Mouse (Mus musculus): ENCODE data around the gene Gpr84. TPM values are rescaled to one million over a fixed set of nuclear protein-coding genes. Genes with fewer than 3 reads are reported as not detected.
A peak's percentile ranks its signal among the peaks of the same experiment; 100 is the strongest.

The Gpr84 gene
- polyA plus RNA-seq, 1 experiment from 2014 or later = 0.26 TPM

GRCm38 (mm10) chr15:103292673-103293345 lies 17.6 kb downstream of the Gpr84 start:
- 96% methylated on average over 4 of the region's 4 CpGs for WGBS
- peaks cover 50% of the 10 kb centered on the region for H3K36me3 ChIP-seq (ENCODE audit: control insufficient read depth, insufficient read depth, low read length)
- no peak for DNase-seq
- H3K27me3 ChIP-seq (ENCODE audit: control insufficient read depth, insufficient read depth, low read length) = no peaks in the 10 kb centered on the region
- H3K9me3 ChIP-seq (ENCODE audit: control insufficient read depth, low read length) = no peaks in the 10 kb centered on the region
- no peak for ATAC-seq (ENCODE audit: low FRiP score, low TSS enrichment)
- H3K4me2 ChIP-seq (ENCODE audit: low read length) = no peak overlapping the region
- no peak overlapping the region for H3K9ac ChIP-seq (replicated peaks; ENCODE audit: low read length)
- peaks cover 25% of the 10 kb centered on the region for H3K4me1 ChIP-seq (ENCODE audit: control insufficient read depth, insufficient read depth, low read length)
- H3K27ac ChIP-seq (replicated peaks; ENCODE audit: low read depth, low read length) = 0 out of 2 replicates have a peak overlapping the region, but pooled peaks have one; percentile 13
- no peak overlapping the region for H3K4me3 ChIP-seq (replicated peaks; ENCODE audit: low read depth, low read length)

- Histone ChIP-seq H3K4me1 (ENCODE audit: control insufficient read depth, insufficient read depth, low read length) (peaks cover 7% of the 10 kb centered on the region), H3K27me3 (ENCODE audit: control insufficient read depth, insufficient read depth, low read length) (no peaks in the 10 kb centered on the region), H3K4me3 (replicated peaks; ENCODE audit: low read depth, low read length) (no peak overlapping the region), H3K9me3 (ENCODE audit: control insufficient read depth, low read length) (no peaks in the 10 kb centered on the region), H3K27ac (replicated peaks; ENCODE audit: low read depth, low read length) (no peak overlapping the region), H3K4me2 (ENCODE audit: low read length) (no peak overlapping the region), H3K36me3 (ENCODE audit: control insufficient read depth, insufficient read depth, low read length) (peaks cover 52% of the 10 kb centered on the region), H3K9ac (replicated peaks; ENCODE audit: low read length) (no peak overlapping the region)
- DNase-seq (no peak), ATAC-seq (ENCODE audit: low FRiP score, low TSS enrichment) (no peak)
- 96% methylated on average over 9 of the region's 9 CpGs for WGBS
Observed at GRCm38 (mm10) chr15:103290843-103291242, 19.6 kb downstream of the Gpr84 start.

GRCm38 (mm10) chr15:103290417-103290816 lies 20.0 kb downstream of the Gpr84 start:
- Histone ChIP-seq H3K27ac (replicated peaks; ENCODE audit: low read depth, low read length) (no peak overlapping the region), H3K36me3 (ENCODE audit: control insufficient read depth, insufficient read depth, low read length) (peaks cover 52% of the 10 kb centered on the region), H3K9ac (replicated peaks; ENCODE audit: low read length) (no peak overlapping the region), H3K4me3 (replicated peaks; ENCODE audit: low read depth, low read length) (no peak overlapping the region), H3K9me3 (ENCODE audit: control insufficient read depth, low read length) (no peaks in the 10 kb centered on the region), H3K27me3 (ENCODE audit: control insufficient read depth, insufficient read depth, low read length) (no peaks in the 10 kb centered on the region), H3K4me2 (ENCODE audit: low read length) (no peak overlapping the region), H3K4me1 (ENCODE audit: control insufficient read depth, insufficient read depth, low read length) (peaks cover 12% of the 10 kb centered on the region)
- DNase-seq (no peak), ATAC-seq (ENCODE audit: low FRiP score, low TSS enrichment) (no peak)
- 85% methylated on average over 6 of the region's 6 CpGs for WGBS

- Histone ChIP-seq H3K9me3 (ENCODE audit: control insufficient read depth, low read length) (no peaks in the 10 kb centered on the region), H3K9ac (replicated peaks; ENCODE audit: low read length) (no peak overlapping the region), H3K27ac (replicated peaks; ENCODE audit: low read depth, low read length) (peak overlapping the region; percentile 49), H3K4me1 (ENCODE audit: control insufficient read depth, insufficient read depth, low read length) (peaks cover 14% of the 10 kb centered on the region), H3K4me3 (replicated peaks; ENCODE audit: low read depth, low read length) (no peak overlapping the region), H3K4me2 (ENCODE audit: low read length) (no peak overlapping the region), H3K36me3 (ENCODE audit: control insufficient read depth, insufficient read depth, low read length) (peaks cover 49% of the 10 kb centered on the region), H3K27me3 (ENCODE audit: control insufficient read depth, insufficient read depth, low read length) (no peaks in the 10 kb centered on the region)
- DNase-seq (no peak), ATAC-seq (ENCODE audit: low FRiP score, low TSS enrichment) (no peak)
- WGBS = 32% methylated on average over 5 of the region's 5 CpGs
Observed at GRCm38 (mm10) chr15:103289600-103289999, 20.8 kb downstream of the Gpr84 start.

GRCm38 (mm10) chr15:103285778-103286417 lies 24.5 kb downstream of the Gpr84 start:
- no peak overlapping the region for H3K4me2 ChIP-seq (ENCODE audit: low read length)
- peaks cover 23% of the 10 kb centered on the region for H3K36me3 ChIP-seq (ENCODE audit: control insufficient read depth, insufficient read depth, low read length)
- no peaks in the 10 kb centered on the region for H3K27me3 ChIP-seq (ENCODE audit: control insufficient read depth, insufficient read depth, low read length)
- ATAC-seq (ENCODE audit: low FRiP score, low TSS enrichment) (no peak; the same call in 1 of the 2 replicates), DNase-seq (peak; percentile 75)
- 73% methylated on average over 1 of the region's 1 CpGs for WGBS
- H3K9me3 ChIP-seq (ENCODE audit: control insufficient read depth, low read length) = no peaks in the 10 kb centered on the region
- H3K4me1 ChIP-seq (ENCODE audit: control insufficient read depth, insufficient read depth, low read length) = peaks cover 14% of the 10 kb centered on the region
- peak overlapping the region; percentile 33 for H3K27ac ChIP-seq (replicated peaks; ENCODE audit: low read depth, low read length)
- H3K4me3 ChIP-seq (replicated peaks; ENCODE audit: low read depth, low read length) = no peak overlapping the region
- H3K9ac ChIP-seq (replicated peaks; ENCODE audit: low read length) = no peak overlapping the region; the same call in 1 of the 2 replicates

GRCm38 (mm10) chr15:103284647-103285046 lies 25.8 kb downstream of the Gpr84 start:
- DNase-seq = no peak
- ATAC-seq (ENCODE audit: low FRiP score, low TSS enrichment) = no peak
- WGBS = 47% methylated on average over 2 of the region's 2 CpGs
- H3K9ac ChIP-seq (replicated peaks; ENCODE audit: low read length) = no peak overlapping the region
- H3K4me2 ChIP-seq (ENCODE audit: low read length) = no peak overlapping the region
- H3K4me1 ChIP-seq (ENCODE audit: control insufficient read depth, insufficient read depth, low read length) = peaks cover 11% of the 10 kb centered on the region
- peak overlapping the region; percentile 28; the same call in 1 of the 2 replicates for H3K27ac ChIP-seq (replicated peaks; ENCODE audit: low read depth, low read length)
- H3K27me3 ChIP-seq (ENCODE audit: control insufficient read depth, insufficient read depth, low read length) = no peaks in the 10 kb centered on the region
- no peak overlapping the region for H3K4me3 ChIP-seq (replicated peaks; ENCODE audit: low read depth, low read length)
- H3K9me3 ChIP-seq (ENCODE audit: control insufficient read depth, low read length) = no peaks in the 10 kb centered on the region
- H3K36me3 ChIP-seq (ENCODE audit: control insufficient read depth, insufficient read depth, low read length) = peaks cover 15% of the 10 kb centered on the region; the same call in 1 of the 2 replicates

GRCm38 (mm10) chr15:103284066-103284465 lies 26.3 kb downstream of the Gpr84 start:
- 49% methylated on average over 3 of the region's 3 CpGs for WGBS
- 0 out of 2 replicates have a peak, but pooled peaks cover 10% of the 10 kb centered on the region for H3K36me3 ChIP-seq (ENCODE audit: control insufficient read depth, insufficient read depth, low read length)
- H3K4me3 ChIP-seq (replicated peaks; ENCODE audit: low read depth, low read length) = no peak overlapping the region
- no peak overlapping the region for H3K27ac ChIP-seq (replicated peaks; ENCODE audit: low read depth, low read length)
- H3K4me2 ChIP-seq (ENCODE audit: low read length) = no peak overlapping the region
- peak; percentile 72 for DNase-seq
- ATAC-seq (ENCODE audit: low FRiP score, low TSS enrichment) = no peak
- H3K9ac ChIP-seq (replicated peaks; ENCODE audit: low read length) = no peak overlapping the region
- H3K27me3 ChIP-seq (ENCODE audit: control insufficient read depth, insufficient read depth, low read length) = no peaks in the 10 kb centered on the region
- peaks cover 9% of the 10 kb centered on the region; the same call in 1 of the 2 replicates for H3K4me1 ChIP-seq (ENCODE audit: control insufficient read depth, insufficient read depth, low read length)
- no peaks in the 10 kb centered on the region for H3K9me3 ChIP-seq (ENCODE audit: control insufficient read depth, low read length)

GRCm38 (mm10) chr15:103281465-103282205 lies 28.8 kb downstream of the Gpr84 start:
- H3K4me1 ChIP-seq (ENCODE audit: control insufficient read depth, insufficient read depth, low read length) = peaks cover 9% of the 10 kb centered on the region; the same call in 1 of the 2 replicates
- no peaks in the 10 kb centered on the region for H3K36me3 ChIP-seq (ENCODE audit: control insufficient read depth, insufficient read depth, low read length)
- H3K4me2 ChIP-seq (ENCODE audit: low read length) = no peak overlapping the region
- WGBS = 91% methylated on average over 3 of the region's 3 CpGs
- ATAC-seq (ENCODE audit: low FRiP score, low TSS enrichment) (no peak), DNase-seq (no peak)
- no peaks in the 10 kb centered on the region for H3K27me3 ChIP-seq (ENCODE audit: control insufficient read depth, insufficient read depth, low read length)
- H3K9me3 ChIP-seq (ENCODE audit: control insufficient read depth, low read length) = no peaks in the 10 kb centered on the region
- H3K27ac ChIP-seq (replicated peaks; ENCODE audit: low read depth, low read length) = no peak overlapping the region
- no peak overlapping the region for H3K4me3 ChIP-seq (replicated peaks; ENCODE audit: low read depth, low read length)
- H3K9ac ChIP-seq (replicated peaks; ENCODE audit: low read length) = no peak overlapping the region

Data from midbrain, embryonic 14.5 days (tissue).